Mouse (Mus musculus) lung, adult 2 months (tissue): Measurements from ENCODE around the gene Sgsm3.

Source experiments
- CTCF ChIP-seq: fragments of 200-500 bp; IDR thresholded peaks from 2 replicates; pipeline ENCODE4 v1.5.1; 2011; ENCODE audit warnings: mild to moderate bottlenecking, low read length, control low read depth; ENCODE audit not compliant: insufficient read depth
- POLR2A ChIP-seq: fragments of 200-500 bp; IDR thresholded peaks from 2 replicates; pipeline ENCODE4 v1.6.1; 2011; ENCODE audit warnings: low read depth, mild to moderate bottlenecking, control low read depth, low read length, borderline replicate concordance; ENCODE audit errors: extremely low read depth

DNA sequence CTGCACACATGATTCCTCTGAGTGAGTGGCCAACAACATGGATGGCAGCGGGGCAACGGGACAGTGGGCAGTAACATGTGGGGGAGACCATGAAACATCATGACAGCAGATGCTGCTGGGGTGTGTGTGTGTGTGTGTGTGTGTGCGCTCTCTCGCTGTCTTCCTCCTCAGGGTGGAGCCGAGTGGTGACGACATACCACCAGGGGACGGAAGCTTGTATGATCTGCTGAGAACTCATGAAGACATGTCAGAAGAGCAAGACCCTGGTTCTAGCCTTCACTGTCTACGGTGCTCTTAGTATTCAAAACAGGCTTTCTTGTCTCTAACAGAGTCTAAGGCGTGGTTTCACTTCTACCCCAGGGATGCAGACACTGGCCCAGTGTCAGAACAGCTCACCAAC, 66.9 kb downstream of the Sgsm3 start:
- 0 out of 2 replicates have a peak, but pooled peaks have one; percentile 26 for TF ChIP-seq POLR2A
- no peak for TF ChIP-seq CTCF
